Mouse (Mus musculus) stomach, embryonic 15.5 days (tissue): ENCODE data around the gene Arsb. TPM values are rescaled to one million over a fixed set of nuclear protein-coding genes. Genes with fewer than 3 reads are reported as not detected.

Experiments
- ATAC-seq: fragments of 200-750 bp; cut with Nextera tagmentation; 2 replicates; pipeline ENCODE4 v1.8.0; 2017; ENCODE audit warnings: low read depth, moderate number of reproducible peaks, moderate TSS enrichment; ENCODE audit not compliant: insufficient read depth, low FRiP score
- H3K27ac ChIP-seq: fragments of 300-500 bp; sonication (generic); 2 replicates; pipeline ENCODE4 v1.5.1; 2015; ENCODE audit warnings: mild to moderate bottlenecking, inconsistent platforms
- H3K27me3 ChIP-seq: fragments of 300-500 bp; sonication (generic); replicated peaks from 2 replicates; pipeline ENCODE4 v1.6.1; 2015; ENCODE audit warnings: inconsistent platforms
- H3K36me3 ChIP-seq: fragments of 300-500 bp; sonication (generic); 2 replicates; pipeline ENCODE4 v1.6.1; 2015; ENCODE audit warnings: inconsistent platforms
- H3K4me1 ChIP-seq: fragments of 300-500 bp; sonication (generic); 2 replicates; pipeline ENCODE4 v1.6.1; 2015; ENCODE audit warnings: inconsistent platforms
- H3K4me2 ChIP-seq: fragments of 300-500 bp; sonication (generic); 2 replicates; pipeline ENCODE4 v1.6.1; 2015; ENCODE audit warnings: mild to moderate bottlenecking, inconsistent platforms
- H3K4me3 ChIP-seq: fragments of 300-500 bp; sonication (generic); replicated peaks from 2 replicates; pipeline ENCODE4 v1.5.1; 2015; ENCODE audit warnings: inconsistent platforms
- H3K9ac ChIP-seq: fragments of 300-500 bp; sonication (generic); 2 replicates; pipeline ENCODE4 v1.6.1; 2015; ENCODE audit warnings: inconsistent platforms
- H3K9me3 ChIP-seq: fragments of 300-500 bp; sonication (generic); 2 replicates; pipeline ENCODE4 v1.6.1; 2016; ENCODE audit warnings: inconsistent platforms
- WGBS: fragments of 180-500 bp; shearing (Covaris S2); methylation state at CpG from one replicate; pipeline ENCODE4 v1.1.7; 2015; 5-methylcytosine and 5-hydroxymethylcytosine counted together
- polyA plus RNA-seq: library from polyadenylated mRNA; unstranded; fragments of >200 nt; fragmentation: Nextera tagmentation; extraction: Ambion mirVana; gene quantifications from 2 replicates; pipeline ENCODE4 v1.2.1, GENCODE M21; 2015

The Arsb gene
- polyA plus RNA-seq, 1 experiment from 2014 or later = 10.5 TPM

- Histone ChIP-seq H3K4me1 (no peaks in the 10 kb centered on the region; the same call in 1 of the 2 replicates), H3K9ac (no peak overlapping the region), H3K27ac (no peak overlapping the region), H3K4me3 (no peak overlapping the region), H3K27me3 (no peaks in the 10 kb centered on the region), H3K36me3 (no peaks in the 10 kb centered on the region), H3K4me2 (no peak overlapping the region), H3K9me3 (no peaks in the 10 kb centered on the region)
- 70% methylated on average over 4 of the region's 4 CpGs for WGBS
- ATAC-seq = no peak
Measured at GRCm38 (mm10) chr13:93850674-93851073, 79.2 kb downstream of the Arsb start.

GRCm38 (mm10) chr13:93852419-93853138 is 81.1 kb downstream of the Arsb start:
- 57% methylated on average over 14 of the region's 14 CpGs for WGBS
- H3K4me1 ChIP-seq = no peaks in the 10 kb centered on the region; the same call in 1 of the 2 replicates
- no peak overlapping the region for H3K9ac ChIP-seq
- H3K4me3 ChIP-seq = no peak overlapping the region
- H3K27ac ChIP-seq = 0 out of 2 replicates have a peak overlapping the region, but pooled peaks have one; percentile 31
- no peaks in the 10 kb centered on the region for H3K27me3 ChIP-seq
- peak; percentile 31; the same call in 1 of the 2 replicates for ATAC-seq
- no peak overlapping the region for H3K4me2 ChIP-seq
- H3K36me3 ChIP-seq = no peaks in the 10 kb centered on the region
- no peaks in the 10 kb centered on the region for H3K9me3 ChIP-seq

GRCm38 (mm10) chr13:93853767-93854166 is 82.3 kb downstream of the Arsb start:
- ATAC-seq = no peak
- Histone ChIP-seq H3K9ac (no peak overlapping the region), H3K4me1 (no peaks in the 10 kb centered on the region; the same call in 1 of the 2 replicates), H3K36me3 (no peaks in the 10 kb centered on the region), H3K9me3 (no peaks in the 10 kb centered on the region), H3K27ac (no peak overlapping the region), H3K4me3 (no peak overlapping the region), H3K4me2 (no peak overlapping the region), H3K27me3 (no peaks in the 10 kb centered on the region)
- WGBS = 92% methylated on average over 6 of the region's 6 CpGs

- Histone ChIP-seq H3K27me3 (no peaks in the 10 kb centered on the region), H3K9ac (no peak overlapping the region), H3K4me1 (no peaks in the 10 kb centered on the region; the same call in 1 of the 2 replicates), H3K36me3 (no peaks in the 10 kb centered on the region), H3K4me3 (no peak overlapping the region), H3K9me3 (no peaks in the 10 kb centered on the region), H3K4me2 (no peak overlapping the region), H3K27ac (no peak overlapping the region)
- 90% methylated on average over 8 of the region's 8 CpGs for WGBS
- no peak for ATAC-seq
Measured at GRCm38 (mm10) chr13:93854325-93854724, 82.9 kb downstream of the Arsb start.

GRCm38 (mm10) chr13:93854966-93855562 is 83.6 kb downstream of the Arsb start:
- H3K4me2 ChIP-seq = no peak overlapping the region
- no peaks in the 10 kb centered on the region for H3K36me3 ChIP-seq
- no peak overlapping the region for H3K4me3 ChIP-seq
- 78% methylated on average over 3 of the region's 3 CpGs for WGBS
- no peaks in the 10 kb centered on the region for H3K27me3 ChIP-seq
- no peaks in the 10 kb centered on the region; the same call in 1 of the 2 replicates for H3K4me1 ChIP-seq
- no peak overlapping the region for H3K9ac ChIP-seq
- H3K27ac ChIP-seq = no peak overlapping the region
- no peak for ATAC-seq
- H3K9me3 ChIP-seq = no peaks in the 10 kb centered on the region

- 31% methylated on average over 11 of the region's 11 CpGs for WGBS
- H3K27ac ChIP-seq = no peak overlapping the region
- no peak overlapping the region for H3K9ac ChIP-seq
- no peak overlapping the region for H3K4me3 ChIP-seq
- H3K9me3 ChIP-seq = no peaks in the 10 kb centered on the region
- no peaks in the 10 kb centered on the region for H3K36me3 ChIP-seq
- H3K4me1 ChIP-seq = no peaks in the 10 kb centered on the region; the same call in 1 of the 2 replicates
- H3K4me2 ChIP-seq = peak overlapping the region; percentile 24; the same call in 1 of the 2 replicates
- no peaks in the 10 kb centered on the region for H3K27me3 ChIP-seq
- no peak for ATAC-seq
Measured at GRCm38 (mm10) chr13:93855701-93856183, 84.3 kb downstream of the Arsb start.

- Histone ChIP-seq H3K36me3 (no peaks in the 10 kb centered on the region), H3K27me3 (no peaks in the 10 kb centered on the region), H3K9me3 (no peaks in the 10 kb centered on the region), H3K4me2 (no peak overlapping the region), H3K9ac (no peak overlapping the region), H3K4me3 (no peak overlapping the region), H3K4me1 (no peaks in the 10 kb centered on the region), H3K27ac (no peak overlapping the region)
- WGBS = 79% methylated on average over 2 of the region's 2 CpGs
- no peak for ATAC-seq
Measured at GRCm38 (mm10) chr13:93861211-93861610, 89.8 kb downstream of the Arsb start.

- H3K4me2 ChIP-seq = no peak overlapping the region
- 51% methylated on average over 8 of the region's 8 CpGs for WGBS
- no peaks in the 10 kb centered on the region for H3K4me1 ChIP-seq
- no peaks in the 10 kb centered on the region for H3K9me3 ChIP-seq
- no peak overlapping the region for H3K4me3 ChIP-seq
- no peak overlapping the region for H3K27ac ChIP-seq
- ATAC-seq = no peak
- no peaks in the 10 kb centered on the region for H3K27me3 ChIP-seq
- H3K9ac ChIP-seq = no peak overlapping the region
- no peaks in the 10 kb centered on the region for H3K36me3 ChIP-seq
Measured at GRCm38 (mm10) chr13:93864066-93864740, 92.8 kb downstream of the Arsb start.

GRCm38 (mm10) chr13:93866638-93867037 is 95.2 kb downstream of the Arsb start:
- Histone ChIP-seq H3K4me2 (no peak overlapping the region), H3K9ac (no peak overlapping the region), H3K4me1 (no peaks in the 10 kb centered on the region), H3K4me3 (no peak overlapping the region), H3K27me3 (no peaks in the 10 kb centered on the region), H3K27ac (no peak overlapping the region), H3K9me3 (no peaks in the 10 kb centered on the region), H3K36me3 (no peaks in the 10 kb centered on the region)
- ATAC-seq = no peak
- 77% methylated on average over 5 of the region's 5 CpGs for WGBS

- H3K27me3 ChIP-seq = no peaks in the 10 kb centered on the region
- 62% methylated on average over 10 of the region's 10 CpGs for WGBS
Measured at GRCm38 (mm10) chr13:93871681-93872080, 100.3 kb downstream of the Arsb start.

GRCm38 (mm10) chr13:93872591-93872990 is 101.2 kb downstream of the Arsb start:
- no peak for ATAC-seq
- Histone ChIP-seq H3K27ac (no peak overlapping the region), H3K4me2 (no peak overlapping the region), H3K9me3 (no peaks in the 10 kb centered on the region), H3K36me3 (no peaks in the 10 kb centered on the region), H3K27me3 (no peaks in the 10 kb centered on the region), H3K4me3 (no peak overlapping the region), H3K9ac (no peak overlapping the region), H3K4me1 (no peaks in the 10 kb centered on the region)
- WGBS = 93% methylated on average over 6 of the region's 6 CpGs

More at GRCm38 (mm10) chr13:93871681-93872080, 100.3 kb downstream of the Arsb start:
- H3K4me3 ChIP-seq = no peak overlapping the region
- H3K9ac ChIP-seq = no peak overlapping the region
- H3K36me3 ChIP-seq = no peaks in the 10 kb centered on the region
- no peak overlapping the region for H3K27ac ChIP-seq
- no peak for ATAC-seq
- H3K4me2 ChIP-seq = no peak overlapping the region
- no peaks in the 10 kb centered on the region for H3K4me1 ChIP-seq
- no peaks in the 10 kb centered on the region for H3K9me3 ChIP-seq

GRCm38 (mm10) chr13:93877924-93878323 is 106.5 kb downstream of the Arsb start:
- Histone ChIP-seq H3K4me2 (no peak overlapping the region), H3K36me3 (no peaks in the 10 kb centered on the region), H3K27me3 (no peaks in the 10 kb centered on the region), H3K4me3 (no peak overlapping the region), H3K9ac (no peak overlapping the region), H3K9me3 (no peaks in the 10 kb centered on the region), H3K4me1 (no peaks in the 10 kb centered on the region), H3K27ac (no peak overlapping the region)
- WGBS = 80% methylated on average over 2 of the region's 2 CpGs
- no peak for ATAC-seq
